Mouse (Mus musculus): Measurements from ENCODE around the gene Ceacam19.

GRCm38 (mm10) chr7:19920506-19921261, 32.9 kb upstream of the Ceacam19 start, which contains the start of gene Pvr:
- TF ChIP-seq CTCF (IDR thresholded peaks at IDR 0.05; ENCODE audit: low read depth, low read length): peak; percentile 36; the same call in 1 of the 2 replicates
- TF ChIP-seq POLR2A (IDR thresholded peaks at IDR 0.05; ENCODE audit: extremely low read depth, insufficient read depth, low read length): 0 out of 2 replicates have a peak, but pooled peaks have one; percentile 58
